Mouse (Mus musculus) ES-E14 (cell line): ENCODE data around the gene Mapk8ip1.

ENCODE experiments used
- CHD2 ChIP-seq: IDR thresholded peaks from 2 replicates; pipeline ENCODE4 v1.6.1; 2014; ENCODE audit warnings: mild to moderate bottlenecking, low read depth, low read length, inconsistent platforms
- HCFC1 ChIP-seq: IDR thresholded peaks from 2 replicates; pipeline ENCODE4 v1.6.1; 2012; ENCODE audit warnings: low read length, inconsistent platforms, borderline replicate concordance; ENCODE audit not compliant: insufficient read depth
- MAFK ChIP-seq: IDR thresholded peaks from 2 replicates; pipeline ENCODE4 v1.6.1; 2014; ENCODE audit warnings: mild to moderate bottlenecking, low read depth, low read length, inconsistent platforms; ENCODE audit not compliant: insufficient read depth
- ZNF384 ChIP-seq: IDR thresholded peaks from 2 replicates; pipeline ENCODE4 v1.6.1; 2012; ENCODE audit warnings: low read depth, low read length, inconsistent platforms

DNA sequence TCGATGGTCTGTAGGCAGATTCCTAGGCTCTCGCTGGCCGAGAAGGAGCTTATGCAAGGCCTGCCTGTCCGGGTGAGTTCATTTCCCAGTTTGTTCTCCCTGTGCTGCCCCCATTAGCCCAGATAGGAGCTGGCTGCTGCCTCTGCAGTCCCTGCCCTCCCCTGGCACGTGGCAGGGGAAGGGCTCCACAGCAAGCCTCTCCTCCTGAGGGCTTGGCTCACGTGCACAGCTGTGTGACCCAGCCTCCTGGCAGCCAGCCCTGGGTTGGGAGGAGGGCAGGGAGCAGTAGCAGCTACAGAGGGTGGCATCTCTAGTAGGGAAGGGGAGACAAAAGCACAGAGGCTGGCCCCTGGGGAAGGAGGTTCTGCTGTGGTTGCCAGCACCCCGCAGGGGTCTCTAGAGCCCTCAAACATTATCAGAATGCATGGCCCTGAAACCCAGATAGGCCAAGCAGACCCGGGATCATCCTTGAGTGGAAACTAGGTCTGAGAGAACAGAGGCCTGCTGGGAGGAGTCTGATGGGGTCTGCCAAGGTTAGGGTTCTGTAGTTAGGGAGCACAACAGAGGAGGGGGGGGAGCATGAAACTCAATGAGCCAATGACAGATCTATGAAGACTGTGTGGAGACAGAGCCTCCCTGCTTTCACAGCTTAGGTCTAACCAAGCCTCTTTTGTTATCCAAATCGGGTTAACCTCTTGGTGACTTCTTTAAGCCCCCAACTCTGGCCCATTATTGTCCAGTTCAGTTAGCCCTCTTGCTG, 22.8 kb upstream of the Mapk8ip1 start:
- no peak for TF ChIP-seq CHD2
- no peak for TF ChIP-seq MAFK
- TF ChIP-seq ZNF384: no peak
- no peak for TF ChIP-seq HCFC1
